Mouse (Mus musculus): ENCODE results near the gene Sez6.

Gene Sez6

GRCm38 (mm10) chr11:77901366-77901765 lies 29.2 kb upstream of the Sez6 start:
- Histone ChIP-seq H3K27me3 (ENCODE audit: insufficient read depth, low read length) (no peaks in the 10 kb centered on the region), H3K9me3 (ENCODE audit: low read length) (no peaks in the 10 kb centered on the region), H3K4me3 (replicated peaks; ENCODE audit: low read length) (no peak overlapping the region), H3K36me3 (ENCODE audit: insufficient read depth, low read length) (no peaks in the 10 kb centered on the region), H3K4me1 (replicated peaks; ENCODE audit: low read depth, low read length) (peaks cover 76% of the 10 kb centered on the region)
- TF ChIP-seq NANOG (IDR thresholded peaks at IDR 0.05; ENCODE audit: borderline replicate concordance, low read length) = no peak
- TF ChIP-seq CTCF (conservative IDR thresholded peaks at IDR 0.05; ENCODE audit: low read length) = no peak
- TF ChIP-seq POU5F1 (IDR thresholded peaks at IDR 0.05; ENCODE audit: borderline replicate concordance, low read length) = no peak

GRCm38 (mm10) chr11:77901775-77902355 lies 28.7 kb upstream of the Sez6 start:
- H3K36me3 ChIP-seq (ENCODE audit: insufficient read depth, low read length) = no peaks in the 10 kb centered on the region
- H3K27me3 ChIP-seq (ENCODE audit: insufficient read depth, low read length) = no peaks in the 10 kb centered on the region
- H3K4me1 ChIP-seq (replicated peaks; ENCODE audit: low read depth, low read length) = peaks cover 72% of the 10 kb centered on the region
- TF ChIP-seq CTCF (conservative IDR thresholded peaks at IDR 0.05; ENCODE audit: low read length) = no peak
- TF ChIP-seq POU5F1 (IDR thresholded peaks at IDR 0.05; ENCODE audit: borderline replicate concordance, low read length) = no peak
- TF ChIP-seq NANOG (IDR thresholded peaks at IDR 0.05; ENCODE audit: borderline replicate concordance, low read length) = no peak
- no peak overlapping the region for H3K4me3 ChIP-seq (replicated peaks; ENCODE audit: low read length)
- H3K9me3 ChIP-seq (ENCODE audit: low read length) = no peaks in the 10 kb centered on the region

DNA sequence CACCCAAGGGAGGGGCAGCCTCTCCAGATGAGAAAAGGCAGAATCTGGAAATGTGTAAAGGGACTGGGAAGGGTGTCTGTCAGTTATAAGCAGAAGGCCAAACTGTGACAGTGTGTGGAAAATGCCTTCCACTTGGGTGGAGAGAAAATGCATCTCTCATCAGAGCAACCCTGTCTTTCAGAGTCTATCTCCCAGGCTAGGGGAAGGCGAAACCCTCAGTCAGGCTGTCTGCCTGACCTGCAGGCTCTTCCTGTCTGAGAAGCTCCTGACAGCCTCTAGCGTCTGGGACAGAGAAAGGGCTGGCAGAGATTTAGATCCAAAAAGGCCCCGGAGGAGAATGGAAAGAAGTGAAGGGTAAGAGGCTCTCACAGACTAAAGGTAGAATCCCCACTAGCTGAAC lies 26.8 kb upstream of the Sez6 start:
- peak overlapping the region; percentile 79 for H3K4me3 ChIP-seq (replicated peaks; ENCODE audit: low read length)
- TF ChIP-seq CTCF (conservative IDR thresholded peaks at IDR 0.05; ENCODE audit: low read length) = 0 out of 2 replicates have a peak, but pooled peaks have one; percentile 4
- no peak for TF ChIP-seq NANOG (IDR thresholded peaks at IDR 0.05; ENCODE audit: borderline replicate concordance, low read length)
- H3K27me3 ChIP-seq (ENCODE audit: insufficient read depth, low read length) = no peaks in the 10 kb centered on the region
- no peaks in the 10 kb centered on the region for H3K36me3 ChIP-seq (ENCODE audit: insufficient read depth, low read length)
- H3K9me3 ChIP-seq (ENCODE audit: low read length) = no peaks in the 10 kb centered on the region
- peaks cover 76% of the 10 kb centered on the region for H3K4me1 ChIP-seq (replicated peaks; ENCODE audit: low read depth, low read length)

DNA sequence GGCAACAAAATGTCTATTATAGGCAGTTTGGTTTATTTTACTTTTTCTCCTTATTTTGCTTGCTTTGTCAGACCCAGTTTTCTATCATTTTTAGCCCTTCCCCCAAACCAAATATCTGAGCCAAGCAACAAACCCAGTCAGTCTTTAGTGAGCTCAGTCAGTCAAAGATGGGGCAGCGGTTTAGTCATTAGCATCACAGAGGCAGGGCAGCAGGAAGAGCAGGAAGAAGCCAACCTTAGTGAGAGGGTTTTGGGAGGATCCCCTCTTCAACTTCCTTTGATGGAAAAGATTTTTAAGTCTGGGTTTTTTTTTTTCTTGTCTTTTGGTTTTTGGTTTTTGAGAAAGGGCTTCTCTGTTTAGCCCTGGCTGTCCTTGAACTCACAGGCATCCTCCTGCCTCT lies 25.9 kb upstream of the Sez6 start:
- Histone ChIP-seq H3K36me3 (ENCODE audit: insufficient read depth, low read length) (no peaks in the 10 kb centered on the region), H3K4me1 (replicated peaks; ENCODE audit: low read depth, low read length) (peaks cover 78% of the 10 kb centered on the region), H3K27me3 (ENCODE audit: insufficient read depth, low read length) (no peaks in the 10 kb centered on the region), H3K9me3 (ENCODE audit: low read length) (no peaks in the 10 kb centered on the region), H3K4me3 (replicated peaks; ENCODE audit: low read length) (peak overlapping the region; percentile 79)
- TF ChIP-seq POU5F1 (IDR thresholded peaks at IDR 0.05; ENCODE audit: borderline replicate concordance, low read length) (peak; percentile 64; the same call in 1 of the 2 replicates), CTCF (conservative IDR thresholded peaks at IDR 0.05; ENCODE audit: low read length) (no peak), NANOG (IDR thresholded peaks at IDR 0.05; ENCODE audit: borderline replicate concordance, low read length) (no peak)

DNA sequence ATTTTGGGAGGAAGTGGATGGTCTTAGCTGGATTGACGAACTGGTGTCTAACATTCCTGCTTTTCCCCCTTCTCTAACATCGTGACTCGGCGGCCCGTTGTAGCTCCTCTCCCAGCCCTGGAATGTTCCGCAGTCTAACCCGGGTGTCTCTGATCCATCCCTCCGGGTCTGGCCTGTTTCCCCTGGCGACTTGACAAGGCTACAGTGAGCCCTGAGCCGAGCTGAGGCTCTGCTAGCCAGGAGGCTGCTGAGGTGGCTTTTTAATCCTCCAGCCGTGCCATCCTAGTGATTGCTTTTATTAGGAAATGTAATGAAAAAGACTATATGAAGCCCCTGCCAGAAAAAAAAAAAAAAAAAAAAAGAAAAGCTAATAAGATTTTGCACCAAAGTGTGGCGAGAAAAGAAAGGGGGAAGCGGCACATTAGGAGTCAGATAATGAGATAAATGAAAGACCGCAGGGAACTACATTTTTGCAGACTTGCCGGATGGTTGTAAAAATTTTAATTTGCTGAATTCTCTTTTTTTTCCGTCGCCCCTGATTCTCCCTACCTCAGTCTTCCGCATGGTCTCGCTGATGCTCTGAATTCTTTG lies 24.4 kb upstream of the Sez6 start:
- peaks cover 71% of the 10 kb centered on the region for H3K4me1 ChIP-seq (replicated peaks; ENCODE audit: low read depth, low read length)
- no peaks in the 10 kb centered on the region for H3K9me3 ChIP-seq (ENCODE audit: low read length)
- H3K27me3 ChIP-seq (ENCODE audit: insufficient read depth, low read length) = no peaks in the 10 kb centered on the region
- TF ChIP-seq CTCF (conservative IDR thresholded peaks at IDR 0.05; ENCODE audit: low read length) = no peak
- no peak for TF ChIP-seq NANOG (IDR thresholded peaks at IDR 0.05; ENCODE audit: borderline replicate concordance, low read length)
- TF ChIP-seq POU5F1 (IDR thresholded peaks at IDR 0.05; ENCODE audit: borderline replicate concordance, low read length) = no peak
- peak overlapping the region; percentile 79 for H3K4me3 ChIP-seq (replicated peaks; ENCODE audit: low read length)
- H3K36me3 ChIP-seq (ENCODE audit: insufficient read depth, low read length) = no peaks in the 10 kb centered on the region

GRCm38 (mm10) chr11:77906747-77907174 lies 23.8 kb upstream of the Sez6 start:
- no peaks in the 10 kb centered on the region for H3K27me3 ChIP-seq (ENCODE audit: insufficient read depth, low read length)
- H3K4me3 ChIP-seq (replicated peaks; ENCODE audit: low read length) = peak overlapping the region; percentile 79
- TF ChIP-seq POU5F1 (IDR thresholded peaks at IDR 0.05; ENCODE audit: borderline replicate concordance, low read length) = no peak
- no peak for TF ChIP-seq NANOG (IDR thresholded peaks at IDR 0.05; ENCODE audit: borderline replicate concordance, low read length)
- no peak for TF ChIP-seq CTCF (conservative IDR thresholded peaks at IDR 0.05; ENCODE audit: low read length)
- H3K4me1 ChIP-seq (replicated peaks; ENCODE audit: low read depth, low read length) = peaks cover 65% of the 10 kb centered on the region
- H3K9me3 ChIP-seq (ENCODE audit: low read length) = no peaks in the 10 kb centered on the region
- no peaks in the 10 kb centered on the region for H3K36me3 ChIP-seq (ENCODE audit: insufficient read depth, low read length)

- Histone ChIP-seq H3K4me3 (replicated peaks; ENCODE audit: low read length) (no peak overlapping the region), H3K36me3 (ENCODE audit: insufficient read depth, low read length) (no peaks in the 10 kb centered on the region), H3K9me3 (ENCODE audit: low read length) (no peaks in the 10 kb centered on the region), H3K27me3 (ENCODE audit: insufficient read depth, low read length) (no peaks in the 10 kb centered on the region), H3K4me1 (replicated peaks; ENCODE audit: low read depth, low read length) (peaks cover 65% of the 10 kb centered on the region)
- no peak for TF ChIP-seq CTCF (conservative IDR thresholded peaks at IDR 0.05; ENCODE audit: low read length)
- TF ChIP-seq NANOG (IDR thresholded peaks at IDR 0.05; ENCODE audit: borderline replicate concordance, low read length) = no peak
- TF ChIP-seq POU5F1 (IDR thresholded peaks at IDR 0.05; ENCODE audit: borderline replicate concordance, low read length) = no peak
Measured at GRCm38 (mm10) chr11:77908468-77908867, 22.1 kb upstream of the Sez6 start.

- H3K36me3 ChIP-seq (ENCODE audit: insufficient read depth, low read length) = no peaks in the 10 kb centered on the region
- H3K27me3 ChIP-seq (ENCODE audit: insufficient read depth, low read length) = peaks cover 6% of the 10 kb centered on the region; the same call in 1 of the 2 replicates
- no peaks in the 10 kb centered on the region for H3K9me3 ChIP-seq (ENCODE audit: low read length)
- H3K4me1 ChIP-seq (replicated peaks; ENCODE audit: low read depth, low read length) = peaks cover 65% of the 10 kb centered on the region
- TF ChIP-seq CTCF (conservative IDR thresholded peaks at IDR 0.05; ENCODE audit: low read length) = no peak
- TF ChIP-seq NANOG (IDR thresholded peaks at IDR 0.05; ENCODE audit: borderline replicate concordance, low read length) = no peak
- TF ChIP-seq POU5F1 (IDR thresholded peaks at IDR 0.05; ENCODE audit: borderline replicate concordance, low read length) = no peak
- H3K4me3 ChIP-seq (replicated peaks; ENCODE audit: low read length) = no peak overlapping the region
Measured at GRCm38 (mm10) chr11:77909376-77909775, 21.2 kb upstream of the Sez6 start.

Data from E14TG2a.4 (cell line).